In the genomic region with DNA sequence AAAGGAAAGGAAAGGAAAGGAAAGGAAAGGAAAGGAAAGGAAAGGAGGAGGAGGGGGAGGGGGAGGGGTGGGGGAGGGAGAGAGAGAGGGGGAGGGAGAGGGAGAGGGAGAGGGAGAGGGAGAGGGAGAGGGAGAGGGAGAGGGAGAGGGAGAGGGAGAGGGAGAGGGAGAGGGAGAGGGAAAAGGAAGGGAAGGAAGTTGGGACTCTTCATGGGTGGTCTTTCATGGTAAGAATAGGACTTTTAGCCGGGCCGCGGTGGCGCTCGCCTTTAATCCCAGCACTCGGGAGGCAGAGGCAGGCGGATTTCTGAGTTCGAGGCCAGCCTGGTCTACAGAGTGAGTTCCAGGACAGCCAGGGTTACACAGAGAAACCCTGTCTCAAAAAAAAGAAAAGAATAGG, we compare ENCODE assay signal across 3 mouse cellular contexts.
DNase-seq lines count a peak whose midpoint lies in the region.

No protein-coding gene starts in this region.

- peak; percentile 72 for DNase-seq in ES-CJ7 (ENCODE audit: low read depth, low spot score)
- DNase-seq in R1 (ENCODE audit: low read depth, low spot score) = peak; percentile 64
- peak; percentile 54 for DNase-seq in ZHBTc4 (ENCODE audit: low read depth, low spot score)
